Mouse (Mus musculus) neural tube, embryonic 13.5 days (tissue): ENCODE measurements around the gene Rcbtb2. TPM values are rescaled to one million over a fixed set of nuclear protein-coding genes. Genes with fewer than 3 reads are reported as not detected.
"Not testable (repeated sequence)": the region's sequence is repeated elsewhere in the genome, so short reads cannot be mapped to it uniquely, and the experiment has no call there.

ENCODE experiments used
- ATAC-seq: fragments of 200-750 bp; cut with Nextera tagmentation; 2 replicates; pipeline ENCODE4 v1.8.0; 2017; ENCODE audit warnings: low read depth, mild to moderate bottlenecking, moderate TSS enrichment, moderate library complexity
- H3K27ac ChIP-seq: fragments of 300-500 bp; sonication (generic); replicated peaks from 2 replicates; pipeline ENCODE4 v1.5.1; 2015; ENCODE audit warnings: moderate library complexity, mild to moderate bottlenecking, inconsistent platforms
- H3K27me3 ChIP-seq: fragments of 300-500 bp; sonication (generic); 2 replicates; pipeline ENCODE4 v1.6.1; 2015; ENCODE audit warnings: mild to moderate bottlenecking, inconsistent platforms
- H3K36me3 ChIP-seq: fragments of 300-500 bp; sonication (generic); 2 replicates; pipeline ENCODE4 v1.6.1; 2015; ENCODE audit warnings: mild to moderate bottlenecking, inconsistent platforms
- H3K4me1 ChIP-seq: fragments of 300-500 bp; sonication (generic); replicated peaks from 2 replicates; pipeline ENCODE4 v1.6.1; 2015; ENCODE audit warnings: inconsistent platforms
- H3K4me2 ChIP-seq: fragments of 300-500 bp; sonication (generic); 2 replicates; pipeline ENCODE4 v1.6.1; 2015; ENCODE audit warnings: inconsistent platforms, mild to moderate bottlenecking, moderate library complexity
- H3K4me3 ChIP-seq: fragments of 300-500 bp; sonication (generic); 2 replicates; pipeline ENCODE4 v1.5.1; 2015; ENCODE audit warnings: mild to moderate bottlenecking, inconsistent platforms
- H3K9ac ChIP-seq: fragments of 300-500 bp; sonication (generic); 2 replicates; pipeline ENCODE4 v1.6.1; 2015; ENCODE audit warnings: moderate library complexity, mild to moderate bottlenecking, inconsistent platforms
- H3K9me3 ChIP-seq: fragments of 300-500 bp; sonication (generic); 2 replicates; pipeline ENCODE4 v1.6.1; 2016; ENCODE audit warnings: inconsistent platforms
- WGBS: fragments of 180-500 bp; shearing (Covaris S2); methylation state at CpG from one replicate; pipeline ENCODE4 v1.1.7; 2015; 5-methylcytosine and 5-hydroxymethylcytosine counted together
- polyA plus RNA-seq: library from polyadenylated mRNA; unstranded; fragments of >200 nt; fragmentation: Nextera tagmentation; extraction: Ambion mirVana; gene quantifications from 2 replicates; pipeline ENCODE4 v1.2.1, GENCODE M21; 2015

The Rcbtb2 gene
- polyA plus RNA-seq = 81.2 and 101 TPM in 2 replicates

DNA sequence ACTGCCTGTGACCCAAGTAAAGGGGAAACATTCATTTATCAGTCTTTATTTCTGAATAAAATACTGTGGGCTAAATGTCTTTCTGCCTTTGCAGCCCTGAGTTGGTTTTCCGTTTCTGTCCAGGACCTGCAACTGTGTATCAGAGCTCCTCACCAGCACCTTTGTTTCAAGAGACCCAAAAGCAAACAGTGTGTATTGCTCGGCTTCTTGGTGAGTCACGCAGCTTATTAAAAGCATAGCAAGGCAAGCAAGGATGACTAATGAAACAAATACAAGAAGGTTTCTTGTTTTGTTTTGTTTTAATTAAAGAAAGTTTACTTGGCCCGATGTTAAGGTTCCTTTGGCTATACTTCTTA lies at the start of gene Rcbtb2:
Gene Rcbtb2, plus strand, starts transcription at position 115 of the 356 bp plus-strand sequence.
- no peaks in the 10 kb centered on the region for H3K9me3 ChIP-seq
- no peaks in the 10 kb centered on the region for H3K36me3 ChIP-seq
- WGBS = 71% methylated on average over 4 of the region's 4 CpGs
- no peak within 1 kb of the TSS for H3K27ac ChIP-seq
- 0 out of 2 replicates have a peak, but pooled peaks cover 3% of the 10 kb centered on the region for H3K4me1 ChIP-seq
- no peak within 1 kb of the TSS for H3K9ac ChIP-seq
- no peak for ATAC-seq
- H3K27me3 ChIP-seq = no peaks in the 10 kb centered on the region
- H3K4me2 ChIP-seq = no peak within 1 kb of the TSS
- no peak within 1 kb of the TSS for H3K4me3 ChIP-seq

DNA sequence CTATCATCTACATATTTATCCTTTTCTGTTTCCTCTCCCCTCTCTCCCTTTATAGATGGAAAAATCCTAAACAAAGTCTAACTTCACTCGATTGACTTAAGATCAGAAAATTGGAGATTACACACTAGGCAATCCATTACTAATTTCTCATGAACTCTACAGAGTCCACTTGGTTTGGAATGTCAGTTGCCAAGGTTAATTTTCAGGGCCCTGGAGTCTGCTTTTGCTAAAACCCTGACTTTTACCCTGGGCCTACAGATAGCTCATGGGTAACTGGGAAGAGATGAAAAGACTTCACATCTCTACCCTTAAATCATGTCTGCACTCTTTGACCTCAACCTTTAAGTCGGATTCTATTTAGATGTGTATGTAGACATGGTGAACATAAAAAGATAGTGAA lies 39.3 kb upstream of the Rcbtb2 start:
- ATAC-seq = no peak
- no peaks in the 10 kb centered on the region for H3K9me3 ChIP-seq
- H3K4me2 ChIP-seq = no peak overlapping the region
- H3K9ac ChIP-seq = no peak overlapping the region
- no peak overlapping the region for H3K27ac ChIP-seq
- H3K36me3 ChIP-seq = no peaks in the 10 kb centered on the region
- no peaks in the 10 kb centered on the region for H3K4me1 ChIP-seq
- H3K27me3 ChIP-seq = no peaks in the 10 kb centered on the region
- 88% methylated on average over 2 of the region's 2 CpGs for WGBS
- no peak overlapping the region for H3K4me3 ChIP-seq

DNA sequence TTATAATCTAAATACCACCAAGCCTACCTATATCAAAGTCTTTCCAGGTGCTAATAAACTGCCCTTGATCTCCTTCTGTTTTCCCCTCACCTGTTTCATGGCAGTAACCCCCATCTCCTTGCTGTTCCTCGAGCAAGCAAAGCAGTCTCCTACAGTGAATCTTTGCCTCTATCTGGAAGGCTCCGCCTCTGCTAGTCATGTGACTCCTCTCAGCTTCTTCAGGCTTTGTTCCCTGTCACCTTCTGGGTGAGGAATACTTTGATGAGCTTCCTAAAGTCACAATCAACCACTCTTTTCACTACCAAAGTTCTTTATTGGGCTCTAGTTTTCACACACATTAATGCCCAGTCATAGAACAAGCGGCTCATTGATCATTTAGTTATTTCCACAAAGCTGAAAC lies 36.4 kb upstream of the Rcbtb2 start:
- no peak overlapping the region for H3K9ac ChIP-seq
- ATAC-seq = no peak
- H3K4me3 ChIP-seq = no peak overlapping the region
- no peaks in the 10 kb centered on the region for H3K4me1 ChIP-seq
- no peaks in the 10 kb centered on the region for H3K36me3 ChIP-seq
- no peak overlapping the region for H3K4me2 ChIP-seq
- 63% methylated on average over 3 of the region's 3 CpGs for WGBS
- no peak overlapping the region for H3K27ac ChIP-seq
- H3K9me3 ChIP-seq = no peaks in the 10 kb centered on the region
- no peaks in the 10 kb centered on the region for H3K27me3 ChIP-seq

DNA sequence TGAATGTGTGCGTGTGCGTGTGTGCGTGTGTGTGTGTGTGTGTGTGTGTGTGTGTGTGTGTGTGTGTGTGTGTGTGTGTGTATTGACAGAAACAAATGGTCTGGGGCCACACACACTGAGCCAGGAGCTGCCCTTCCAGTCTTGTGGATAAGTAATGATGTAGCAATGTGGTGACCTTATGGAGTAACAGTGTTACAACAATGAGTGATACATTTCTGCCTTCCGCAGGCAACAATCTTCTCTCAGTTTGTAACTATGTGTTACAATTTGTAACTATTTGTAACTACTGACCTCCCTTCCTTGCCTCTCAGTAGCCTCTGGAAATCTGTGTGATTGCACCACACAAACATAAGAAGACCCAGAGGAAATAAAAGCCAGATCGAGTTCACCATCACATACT lies 35.6 kb upstream of the Rcbtb2 start:
- Histone ChIP-seq H3K4me1 (no peaks in the 10 kb centered on the region), H3K4me2 (no peak overlapping the region), H3K9ac (no peak overlapping the region), H3K9me3 (no peaks in the 10 kb centered on the region), H3K27me3 (no peaks in the 10 kb centered on the region), H3K36me3 (no peaks in the 10 kb centered on the region), H3K4me3 (no peak overlapping the region), H3K27ac (no peak overlapping the region)
- ATAC-seq = no peak
- 77% methylated on average over 5 of the region's 5 CpGs for WGBS

DNA sequence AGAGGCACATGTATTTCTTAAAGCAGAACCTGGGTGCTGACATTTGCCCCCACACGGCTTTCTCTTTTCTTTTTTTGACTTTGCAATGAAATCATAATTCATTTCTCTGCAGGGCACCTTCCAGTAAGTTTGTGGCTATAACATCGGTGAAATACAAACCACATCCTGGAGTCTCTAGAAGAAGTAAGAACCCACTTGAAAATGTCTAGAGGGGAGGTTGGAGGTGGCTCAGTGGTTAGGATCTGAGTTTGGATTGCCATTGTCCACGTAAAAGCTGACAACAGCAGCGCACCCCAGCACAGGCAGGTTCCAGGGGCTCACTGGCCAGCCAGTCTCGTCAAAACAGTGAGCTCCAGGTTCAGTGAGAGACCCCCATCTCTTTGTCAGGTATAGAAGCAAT lies 35.1 kb upstream of the Rcbtb2 start:
- ATAC-seq = no peak
- no peaks in the 10 kb centered on the region for H3K9me3 ChIP-seq
- no peak overlapping the region for H3K4me2 ChIP-seq
- no peaks in the 10 kb centered on the region for H3K36me3 ChIP-seq
- H3K4me3 ChIP-seq = no peak overlapping the region
- no peaks in the 10 kb centered on the region for H3K27me3 ChIP-seq
- WGBS = 84% methylated on average over 5 of the region's 5 CpGs
- H3K4me1 ChIP-seq = no peaks in the 10 kb centered on the region
- no peak overlapping the region for H3K27ac ChIP-seq
- no peak overlapping the region for H3K9ac ChIP-seq

GRCm38 (mm10) chr14:73088224-73088623 lies 34.6 kb upstream of the Rcbtb2 start:
- WGBS = 94% methylated on average over 1 of the region's 1 CpGs
- H3K27ac ChIP-seq = no peak overlapping the region
- ATAC-seq = no peak

DNA sequence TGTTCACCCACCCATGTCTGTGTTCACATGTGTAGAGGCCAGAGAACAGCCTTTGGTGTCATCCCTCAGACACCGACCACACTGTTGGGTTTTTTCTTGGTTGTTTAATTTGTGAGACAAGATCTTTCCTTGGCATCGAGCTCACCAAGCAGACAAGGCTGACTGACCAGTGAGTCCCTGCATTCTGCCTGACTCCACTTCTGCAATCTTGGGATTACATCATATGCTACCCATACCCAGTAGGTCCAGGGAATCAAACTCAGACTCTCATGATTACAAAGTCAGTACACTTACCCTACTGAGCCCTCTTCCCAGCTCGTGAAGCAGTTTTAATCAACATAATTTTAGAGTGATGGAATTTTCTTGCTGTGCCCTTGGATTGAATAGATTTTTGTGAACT lies 30.0 kb upstream of the Rcbtb2 start:
- Histone ChIP-seq H3K27ac (no peak overlapping the region), H3K9me3 (no peaks in the 10 kb centered on the region), H3K4me3 (no peak overlapping the region), H3K4me2 (no peak overlapping the region), H3K36me3 (no peaks in the 10 kb centered on the region), H3K4me1 (no peaks in the 10 kb centered on the region), H3K9ac (no peak overlapping the region), H3K27me3 (no peaks in the 10 kb centered on the region)
- WGBS = 94% methylated on average over 3 of the region's 3 CpGs
- ATAC-seq = no peak

More at GRCm38 (mm10) chr14:73088224-73088623, 34.6 kb upstream of the Rcbtb2 start:
- Histone ChIP-seq H3K9ac (no peak overlapping the region), H3K4me1 (no peaks in the 10 kb centered on the region), H3K4me3 (no peak overlapping the region), H3K4me2 (no peak overlapping the region), H3K9me3 (no peaks in the 10 kb centered on the region), H3K27me3 (no peaks in the 10 kb centered on the region), H3K36me3 (no peaks in the 10 kb centered on the region)

DNA sequence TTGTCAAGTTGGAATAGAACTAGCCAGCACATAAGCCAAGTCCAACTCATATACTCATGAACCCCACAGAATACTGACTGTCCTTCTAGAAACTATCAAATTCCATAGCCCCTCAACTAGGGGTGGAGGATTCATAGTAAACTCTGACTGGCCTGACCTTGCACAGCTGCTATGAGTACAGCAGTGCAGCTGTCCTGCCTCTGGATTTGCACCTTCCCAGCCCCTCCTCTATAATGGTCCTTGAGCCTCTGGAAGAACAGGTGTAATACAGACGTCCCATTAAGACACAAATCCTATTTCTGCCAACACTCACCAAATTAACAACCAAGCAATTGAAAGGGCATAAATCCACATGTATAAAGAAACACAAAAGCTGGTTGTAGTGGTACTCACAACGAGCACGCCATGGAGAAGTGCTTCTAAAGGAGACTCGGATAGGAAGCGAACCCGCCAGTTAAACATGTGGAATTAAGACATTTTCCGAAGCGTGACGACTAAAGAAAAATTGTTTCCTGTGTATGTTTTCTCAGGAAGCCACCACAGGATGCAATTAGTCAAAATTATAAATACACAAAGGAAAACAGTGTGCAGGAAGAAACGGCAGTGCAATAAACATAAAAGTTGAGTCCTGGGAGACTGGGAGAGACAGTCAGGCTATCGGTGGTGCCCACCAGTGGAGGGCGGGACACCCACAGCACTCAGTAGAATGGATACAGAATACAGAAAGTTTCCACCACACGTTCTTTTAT lies 27.9 kb upstream of the Rcbtb2 start:
- H3K9ac ChIP-seq = no peak overlapping the region

GRCm38 (mm10) chr14:73098677-73099387 lies 24.0 kb upstream of the Rcbtb2 start:
- no peak for ATAC-seq

More for the DNA sequence above, 27.9 kb upstream of the Rcbtb2 start:
- H3K27me3 ChIP-seq = no peaks in the 10 kb centered on the region
- H3K4me2 ChIP-seq = no peak overlapping the region
- no peak for ATAC-seq
- H3K9me3 ChIP-seq = no peaks in the 10 kb centered on the region
- no peaks in the 10 kb centered on the region for H3K36me3 ChIP-seq
- H3K4me1 ChIP-seq = no peaks in the 10 kb centered on the region
- WGBS = 68% methylated on average over 13 of the region's 13 CpGs
- H3K27ac ChIP-seq = no peak overlapping the region
- no peak overlapping the region for H3K4me3 ChIP-seq

GRCm38 (mm10) chr14:73102270-73102865 lies 20.5 kb upstream of the Rcbtb2 start:
- WGBS = 44% methylated on average over 12 of the region's 12 CpGs
- H3K9me3 ChIP-seq = no peaks in the 10 kb centered on the region
- no peak overlapping the region for H3K4me3 ChIP-seq
- H3K36me3 ChIP-seq = no peaks in the 10 kb centered on the region
- no peak overlapping the region for H3K4me2 ChIP-seq
- ATAC-seq = no peak
- H3K4me1 ChIP-seq = peaks cover 10% of the 10 kb centered on the region
- peaks cover 6% of the 10 kb centered on the region; the same call in 1 of the 2 replicates for H3K27me3 ChIP-seq
- H3K27ac ChIP-seq = no peak overlapping the region
- H3K9ac ChIP-seq = no peak overlapping the region

More at GRCm38 (mm10) chr14:73098677-73099387, 24.0 kb upstream of the Rcbtb2 start:
- Histone ChIP-seq H3K4me1 (no peaks in the 10 kb centered on the region), H3K4me2 (no peak overlapping the region), H3K9ac (no peak overlapping the region), H3K36me3 (no peaks in the 10 kb centered on the region), H3K4me3 (no peak overlapping the region), H3K27ac (no peak overlapping the region), H3K27me3 (peaks cover 6% of the 10 kb centered on the region; the same call in 1 of the 2 replicates), H3K9me3 (no peaks in the 10 kb centered on the region)
- WGBS = 46% methylated on average over 10 of the region's 10 CpGs

GRCm38 (mm10) chr14:73102986-73103385 lies 19.9 kb upstream of the Rcbtb2 start:
- WGBS = 11% methylated on average over 4 of the region's 4 CpGs
- not testable (repeated sequence) for ATAC-seq, H3K4me1 ChIP-seq, H3K4me3 ChIP-seq, H3K9ac ChIP-seq, H3K27me3 ChIP-seq, H3K27ac ChIP-seq, H3K4me2 ChIP-seq, H3K36me3 ChIP-seq, H3K9me3 ChIP-seq

DNA sequence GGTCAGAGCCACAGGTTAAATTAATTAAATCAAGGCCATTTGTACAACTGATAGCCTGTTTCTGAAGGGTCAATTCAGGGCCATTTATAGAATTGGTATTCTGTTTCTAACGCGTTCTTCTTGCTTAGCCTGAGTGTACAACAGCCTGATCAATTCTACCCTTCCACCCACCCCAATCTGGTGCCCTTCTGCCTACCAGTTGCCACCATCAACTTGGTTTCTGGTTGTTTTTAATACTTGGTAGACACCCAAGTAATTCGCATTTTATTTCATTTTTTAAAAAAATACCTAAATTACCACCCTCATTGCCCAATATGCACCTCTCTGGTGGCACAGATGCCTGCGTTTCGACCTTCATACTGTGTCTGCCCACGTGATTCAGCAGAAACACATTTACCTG lies 17.9 kb upstream of the Rcbtb2 start:
- H3K27me3 ChIP-seq = peaks cover 6% of the 10 kb centered on the region; the same call in 1 of the 2 replicates
- 58% methylated on average over 6 of the region's 6 CpGs for WGBS
- no peak overlapping the region for H3K27ac ChIP-seq
- peaks cover 10% of the 10 kb centered on the region for H3K4me1 ChIP-seq
- no peaks in the 10 kb centered on the region for H3K9me3 ChIP-seq
- no peak for ATAC-seq
- no peak overlapping the region for H3K9ac ChIP-seq
- no peak overlapping the region for H3K4me3 ChIP-seq
- H3K4me2 ChIP-seq = no peak overlapping the region
- H3K36me3 ChIP-seq = no peaks in the 10 kb centered on the region
